Mouse (Mus musculus): ENCODE measurements around the gene Atp6v0e. TPM values are rescaled to one million over a fixed set of nuclear protein-coding genes. Genes with fewer than 3 reads are reported as not detected.

The Atp6v0e gene
- polyA plus RNA-seq, 1 experiment: 119 TPM

- H3K27ac ChIP-seq (ENCODE audit: insufficient read depth, low read depth, low read length): peak overlapping the region; percentile 82
- 0 out of 2 replicates have a peak overlapping the region, but pooled peaks have one; percentile 7 for H3K4me3 ChIP-seq (ENCODE audit: low read depth, low read length)
- H3K4me1 ChIP-seq (ENCODE audit: control insufficient read depth, insufficient read depth, insufficient read length, low read length): peaks cover 28% of the 10 kb centered on the region
- TF ChIP-seq POLR2A (IDR thresholded peaks at IDR 0.05; ENCODE audit: low read depth, low read length): no peak
- TF ChIP-seq CTCF (IDR thresholded peaks at IDR 0.05; ENCODE audit: extremely low read depth, insufficient read length, insufficient replicate concordance, low read depth, low read length): no peak
- H3K27me3 ChIP-seq (ENCODE audit: control insufficient read depth, insufficient read depth, low read length): no peaks in the 10 kb centered on the region
- WGBS: 30% methylated on average over 17 of the region's 17 CpGs
- 0 out of 2 replicates have a peak, but pooled peaks cover 4% of the 10 kb centered on the region for H3K36me3 ChIP-seq (ENCODE audit: control insufficient read depth, insufficient read depth, low read length)
Measured at GRCm38 (mm10) chr17:26620786-26621766, 42.0 kb upstream of the Atp6v0e start.

GRCm38 (mm10) chr17:26621912-26622311, 41.1 kb upstream of the Atp6v0e start:
- H3K27ac ChIP-seq (ENCODE audit: insufficient read depth, low read depth, low read length): peak overlapping the region; percentile 82
- peaks cover 22% of the 10 kb centered on the region for H3K4me1 ChIP-seq (ENCODE audit: control insufficient read depth, insufficient read depth, insufficient read length, low read length)
- H3K36me3 ChIP-seq (ENCODE audit: control insufficient read depth, insufficient read depth, low read length): 0 out of 2 replicates have a peak, but pooled peaks cover 4% of the 10 kb centered on the region
- 43% methylated on average over 5 of the region's 5 CpGs for WGBS
- no peak for TF ChIP-seq CTCF (IDR thresholded peaks at IDR 0.05; ENCODE audit: extremely low read depth, insufficient read length, insufficient replicate concordance, low read depth, low read length)
- TF ChIP-seq POLR2A (IDR thresholded peaks at IDR 0.05; ENCODE audit: low read depth, low read length): no peak
- no peaks in the 10 kb centered on the region for H3K27me3 ChIP-seq (ENCODE audit: control insufficient read depth, insufficient read depth, low read length)
- no peak overlapping the region for H3K4me3 ChIP-seq (ENCODE audit: low read depth, low read length)

GRCm38 (mm10) chr17:26623991-26624390, 39.0 kb upstream of the Atp6v0e start:
- H3K27ac ChIP-seq (ENCODE audit: insufficient read depth, low read depth, low read length): no peak overlapping the region
- TF ChIP-seq POLR2A (IDR thresholded peaks at IDR 0.05; ENCODE audit: low read depth, low read length): no peak
- no peak for TF ChIP-seq CTCF (IDR thresholded peaks at IDR 0.05; ENCODE audit: extremely low read depth, insufficient read length, insufficient replicate concordance, low read depth, low read length)
- 95% methylated on average over 6 of the region's 6 CpGs for WGBS
- 0 out of 2 replicates have a peak, but pooled peaks cover 7% of the 10 kb centered on the region for H3K36me3 ChIP-seq (ENCODE audit: control insufficient read depth, insufficient read depth, low read length)
- H3K27me3 ChIP-seq (ENCODE audit: control insufficient read depth, insufficient read depth, low read length): no peaks in the 10 kb centered on the region
- H3K4me3 ChIP-seq (ENCODE audit: low read depth, low read length): no peak overlapping the region
- H3K4me1 ChIP-seq (ENCODE audit: control insufficient read depth, insufficient read depth, insufficient read length, low read length): peaks cover 17% of the 10 kb centered on the region

GRCm38 (mm10) chr17:26624999-26625398, 38.0 kb upstream of the Atp6v0e start:
- Histone ChIP-seq H3K4me3 (ENCODE audit: low read depth, low read length) (no peak overlapping the region), H3K27ac (ENCODE audit: insufficient read depth, low read depth, low read length) (no peak overlapping the region), H3K36me3 (ENCODE audit: control insufficient read depth, insufficient read depth, low read length) (peaks cover 7% of the 10 kb centered on the region; the same call in 1 of the 2 replicates), H3K27me3 (ENCODE audit: control insufficient read depth, insufficient read depth, low read length) (no peaks in the 10 kb centered on the region), H3K4me1 (ENCODE audit: control insufficient read depth, insufficient read depth, insufficient read length, low read length) (peaks cover 17% of the 10 kb centered on the region)
- TF ChIP-seq POLR2A (IDR thresholded peaks at IDR 0.05; ENCODE audit: low read depth, low read length) (no peak), CTCF (IDR thresholded peaks at IDR 0.05; ENCODE audit: extremely low read depth, insufficient read length, insufficient replicate concordance, low read depth, low read length) (no peak)
- WGBS: 96% methylated on average over 10 of the region's 10 CpGs

DNA sequence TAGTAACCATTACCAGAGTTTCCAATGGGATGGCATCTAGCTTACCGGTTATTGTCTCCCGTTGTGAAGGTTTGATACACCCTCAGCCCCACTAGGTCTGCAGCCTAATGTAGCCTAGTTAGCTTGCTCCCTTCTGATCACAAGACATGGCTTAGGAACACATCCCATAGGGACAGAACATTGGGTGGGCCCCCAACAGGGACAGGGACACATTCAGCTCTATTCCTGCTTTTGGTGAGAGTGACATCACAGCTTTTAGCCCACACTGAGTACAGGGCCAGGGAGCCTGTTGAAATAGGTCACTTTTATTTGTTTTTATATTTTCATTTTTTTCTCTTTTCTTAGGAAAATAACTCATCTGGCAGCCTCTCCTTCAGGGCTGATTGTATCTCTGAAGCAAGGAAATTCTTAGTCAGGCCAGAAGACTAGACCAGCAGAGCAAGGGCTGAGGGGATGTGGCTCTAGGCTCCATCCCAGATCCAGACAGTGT, 37.5 kb upstream of the Atp6v0e start:
- H3K36me3 ChIP-seq (ENCODE audit: control insufficient read depth, insufficient read depth, low read length): peaks cover 9% of the 10 kb centered on the region; the same call in 1 of the 2 replicates
- no peaks in the 10 kb centered on the region for H3K27me3 ChIP-seq (ENCODE audit: control insufficient read depth, insufficient read depth, low read length)
- no peak overlapping the region for H3K4me3 ChIP-seq (ENCODE audit: low read depth, low read length)
- 92% methylated on average over 2 of the region's 2 CpGs for WGBS
- TF ChIP-seq POLR2A (IDR thresholded peaks at IDR 0.05; ENCODE audit: low read depth, low read length): no peak
- no peak for TF ChIP-seq CTCF (IDR thresholded peaks at IDR 0.05; ENCODE audit: extremely low read depth, insufficient read length, insufficient replicate concordance, low read depth, low read length)
- H3K27ac ChIP-seq (ENCODE audit: insufficient read depth, low read depth, low read length): no peak overlapping the region
- peaks cover 14% of the 10 kb centered on the region for H3K4me1 ChIP-seq (ENCODE audit: control insufficient read depth, insufficient read depth, insufficient read length, low read length)

DNA sequence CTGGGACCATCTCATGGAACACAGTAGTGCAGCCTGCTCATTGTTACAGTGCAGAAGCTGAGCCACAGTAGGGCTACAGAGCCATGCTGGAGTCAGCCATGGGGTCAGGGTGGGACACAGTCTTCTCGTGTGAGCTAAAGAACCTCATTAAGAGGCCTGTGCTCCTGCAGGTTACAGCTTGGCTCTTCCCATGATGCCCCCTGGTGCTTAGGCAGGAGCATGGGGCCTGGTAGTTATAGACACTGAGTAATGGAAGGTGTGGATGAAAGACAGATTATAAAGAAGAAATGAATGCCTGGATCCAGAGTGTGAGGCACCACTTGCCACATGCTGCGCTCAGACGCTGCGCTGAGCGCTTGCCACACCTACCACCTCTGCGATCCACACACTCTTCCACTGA, 34.6 kb upstream of the Atp6v0e start:
- 88% methylated on average over 6 of the region's 6 CpGs for WGBS
- Histone ChIP-seq H3K27ac (ENCODE audit: insufficient read depth, low read depth, low read length) (no peak overlapping the region), H3K4me1 (ENCODE audit: control insufficient read depth, insufficient read depth, insufficient read length, low read length) (no peaks in the 10 kb centered on the region), H3K36me3 (ENCODE audit: control insufficient read depth, insufficient read depth, low read length) (peaks cover 10% of the 10 kb centered on the region; the same call in 1 of the 2 replicates), H3K27me3 (ENCODE audit: control insufficient read depth, insufficient read depth, low read length) (no peaks in the 10 kb centered on the region), H3K4me3 (ENCODE audit: low read depth, low read length) (no peak overlapping the region)
- TF ChIP-seq POLR2A (IDR thresholded peaks at IDR 0.05; ENCODE audit: low read depth, low read length) (no peak), CTCF (IDR thresholded peaks at IDR 0.05; ENCODE audit: extremely low read depth, insufficient read length, insufficient replicate concordance, low read depth, low read length) (peak; percentile 26; the same call in 1 of the 2 replicates)

- no peaks in the 10 kb centered on the region for H3K27me3 ChIP-seq (ENCODE audit: control insufficient read depth, insufficient read depth, low read length)
- H3K4me1 ChIP-seq (ENCODE audit: control insufficient read depth, insufficient read depth, insufficient read length, low read length): no peaks in the 10 kb centered on the region
- no peak overlapping the region for H3K4me3 ChIP-seq (ENCODE audit: low read depth, low read length)
- TF ChIP-seq POLR2A (IDR thresholded peaks at IDR 0.05; ENCODE audit: low read depth, low read length) (no peak), CTCF (IDR thresholded peaks at IDR 0.05; ENCODE audit: extremely low read depth, insufficient read length, insufficient replicate concordance, low read depth, low read length) (no peak)
- H3K36me3 ChIP-seq (ENCODE audit: control insufficient read depth, insufficient read depth, low read length): peaks cover 10% of the 10 kb centered on the region; the same call in 1 of the 2 replicates
- whole genome bisulfite sequencing: 94% methylated on average over 3 of the region's 3 CpGs
- no peak overlapping the region for H3K27ac ChIP-seq (ENCODE audit: insufficient read depth, low read depth, low read length)
Measured at GRCm38 (mm10) chr17:26628936-26629335, 34.1 kb upstream of the Atp6v0e start.
